Mouse (Mus musculus) kidney, postnatal 4 days (tissue): ENCODE data around the gene Zfp784.
"Not testable (repeated sequence)": the region's sequence is repeated elsewhere in the genome, so short reads cannot be mapped to it uniquely, and the experiment has no call there.

Experiments used
- DNase-seq, 2 experiments: peaks; one replicate each; pipeline ENCODE4 v3.0.0; 2021; ENCODE audit warnings: mixed read lengths in 2 of 2

Zfp784 gene

DNA sequence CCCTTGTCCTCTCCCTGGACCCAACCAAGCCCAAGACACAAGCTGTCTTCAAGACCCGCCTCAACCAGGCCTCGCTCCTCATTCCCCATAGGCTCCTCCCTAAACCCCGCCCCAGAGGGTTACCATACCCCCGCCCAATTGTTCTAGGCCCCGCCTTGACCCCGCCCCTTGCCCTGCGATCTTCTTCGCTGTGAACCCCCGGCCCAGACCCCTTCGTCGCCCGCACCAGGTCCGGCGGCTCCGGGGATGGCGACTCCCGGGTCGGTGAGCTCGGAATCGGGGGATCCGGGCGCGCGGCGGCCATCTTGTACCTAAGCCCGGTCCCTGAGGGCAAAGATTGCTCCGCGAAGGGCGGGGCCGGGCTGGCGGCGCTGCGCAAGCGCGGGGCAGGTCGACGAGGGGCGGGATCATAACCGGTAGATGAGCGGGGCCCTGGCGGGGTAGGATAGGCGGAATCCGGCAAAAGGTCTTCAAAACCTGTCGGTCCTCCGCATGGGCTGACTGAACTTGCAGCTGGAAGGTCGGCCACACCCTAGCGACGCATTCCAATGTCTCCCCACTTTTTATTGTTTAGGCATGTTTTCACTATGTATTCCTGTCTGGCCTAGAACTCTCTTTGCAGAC, at the start of gene Zfp784:
Gene Zfp784, minus strand, starts transcription at position 338 of the 624 bp plus-strand sequence.
- peak; percentile 94 to 97 for DNase-seq

DNA sequence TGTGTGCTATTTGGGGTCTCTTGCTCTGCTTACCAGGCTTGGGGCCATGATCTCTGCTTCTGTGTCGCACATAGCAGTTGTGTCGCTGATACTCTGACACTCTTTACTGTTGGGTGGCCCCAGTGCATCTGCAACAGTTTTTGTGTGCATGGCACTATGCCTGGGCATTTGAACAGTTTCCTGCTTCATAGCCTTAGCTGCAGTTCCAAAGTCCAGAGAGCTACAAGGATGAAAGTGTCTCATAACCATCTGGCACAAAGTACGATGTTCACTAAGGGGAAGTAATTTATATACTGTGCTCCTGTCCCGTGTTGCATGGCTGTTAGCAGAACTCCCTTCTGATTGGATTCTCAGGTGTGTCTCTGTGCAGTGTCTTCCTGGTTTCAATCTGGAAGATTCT, 49.6 kb upstream of the Zfp784 start:
- no peak for DNase-seq

DNA sequence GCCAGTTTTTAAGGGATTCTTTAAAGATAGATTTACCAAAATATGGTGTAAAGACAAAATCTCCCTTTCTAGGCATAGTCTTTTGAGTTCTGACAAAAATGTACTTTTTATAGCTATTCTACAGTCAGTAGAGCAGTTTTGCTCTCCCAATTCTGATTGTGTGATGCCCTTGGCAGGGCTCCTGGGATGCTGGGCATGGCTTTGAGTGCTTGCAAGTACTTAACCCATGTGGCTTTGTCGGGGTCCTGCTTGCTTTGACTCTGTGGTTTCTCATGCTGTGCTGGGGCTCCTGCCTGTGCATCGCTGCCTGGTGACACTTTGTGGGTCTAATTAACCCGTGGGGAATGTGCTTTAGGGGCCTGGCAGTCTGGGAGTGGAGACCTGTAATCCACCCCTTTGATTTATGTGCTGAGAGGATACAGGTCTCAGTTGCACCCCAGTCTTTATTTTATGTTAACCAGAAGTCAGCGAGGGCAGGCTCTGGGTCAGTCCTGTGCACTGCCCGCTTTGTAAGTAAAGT, 48.7 kb upstream of the Zfp784 start:
- DNase-seq: peak; percentile 21 to 24

- no peak for DNase-seq
Measured at GRCm38 (mm10) chr7:5085512-5085911, 47.3 kb upstream of the Zfp784 start.

DNA sequence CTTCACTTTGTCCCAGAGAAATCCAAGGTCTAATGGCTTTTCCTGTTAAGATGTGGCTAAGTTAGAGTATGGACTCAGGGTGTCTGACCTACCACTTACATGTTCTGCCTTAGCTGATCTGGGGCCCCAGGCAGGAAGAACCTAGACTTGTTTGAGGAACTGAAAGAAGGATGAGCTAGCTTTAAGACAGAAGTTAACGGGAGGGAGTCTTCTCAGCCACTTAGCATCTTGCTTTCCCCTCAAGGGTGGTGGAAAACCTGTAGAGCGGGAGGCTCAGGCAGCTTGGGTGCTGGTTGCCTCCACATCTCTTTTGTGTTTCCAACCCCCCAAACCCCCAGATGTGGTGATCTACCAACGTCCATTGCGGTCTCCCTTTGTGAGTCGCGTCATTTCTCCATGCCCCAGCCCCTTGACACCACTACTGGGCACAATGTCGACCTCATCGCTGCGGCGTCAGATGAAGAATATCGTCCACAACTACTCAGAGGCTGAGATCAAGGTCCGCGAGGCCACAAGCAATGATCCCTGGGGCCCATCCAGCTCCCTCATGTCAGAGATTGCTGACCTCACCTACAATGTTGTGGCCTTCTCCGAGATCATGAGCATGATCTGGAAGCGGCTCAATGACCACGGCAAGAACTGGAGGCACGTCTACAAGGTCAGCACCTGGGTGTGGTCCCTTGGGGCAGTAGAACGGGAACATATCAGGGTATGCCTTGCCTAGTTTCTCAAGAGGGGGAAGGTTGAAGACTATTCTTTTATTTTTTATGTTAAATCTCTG, 45.3 kb upstream of the Zfp784 start:
- no peak for DNase-seq

DNA sequence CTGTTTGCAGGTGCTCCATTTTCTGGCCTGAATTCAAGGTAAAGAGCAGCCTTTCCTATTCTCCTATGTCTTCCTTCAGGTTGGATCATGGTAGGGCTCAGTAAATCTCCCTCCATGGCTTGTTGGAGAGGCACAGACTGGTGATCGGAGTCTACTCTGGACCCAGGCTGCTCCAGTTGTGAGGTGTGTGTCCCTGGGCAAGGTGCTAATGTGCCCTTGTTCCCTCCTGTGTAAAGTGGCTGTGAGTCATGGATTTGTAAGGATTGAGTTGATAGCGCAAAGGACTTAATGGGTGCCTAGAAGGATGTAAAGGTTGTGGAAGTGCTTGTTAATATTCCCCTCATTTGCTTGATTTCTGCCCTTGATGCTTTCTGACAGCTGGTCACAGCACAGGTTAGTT, 43.7 kb upstream of the Zfp784 start:
- no peak for DNase-seq

- no peak for DNase-seq
Measured at GRCm38 (mm10) chr7:5081241-5081640, 43.0 kb upstream of the Zfp784 start.

DNA sequence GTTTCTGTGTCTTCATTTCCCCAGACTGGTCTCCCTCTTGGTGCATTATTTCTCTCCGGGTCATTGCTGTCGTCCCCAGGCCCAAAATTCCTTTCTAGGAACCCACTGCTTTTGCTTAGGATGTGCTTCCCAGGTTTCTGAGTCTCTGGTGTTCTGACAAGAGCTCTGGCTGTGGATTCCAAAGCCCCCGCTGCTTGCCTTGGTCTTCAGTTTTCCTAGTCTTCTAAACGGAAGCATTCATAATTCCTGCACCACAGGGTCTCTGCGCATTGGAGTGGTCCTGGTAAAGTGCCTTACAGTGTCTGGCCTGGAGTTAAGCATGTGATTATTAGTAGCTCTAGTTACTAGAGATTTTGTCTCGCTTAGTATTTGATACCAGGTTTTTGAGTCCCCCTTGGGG, 42.6 kb upstream of the Zfp784 start:
- DNase-seq: peak in 1 of 2 experiments; percentile 19

- peak; percentile 98 for DNase-seq
Measured at GRCm38 (mm10) chr7:5080010-5080751, 41.9 kb upstream of the Zfp784 start, which contains the start of gene Epn1. Epn1 (plus strand) TSS chr7:5080235.

GRCm38 (mm10) chr7:5079365-5080009, 41.2 kb upstream of the Zfp784 start:
- not testable (repeated sequence) for DNase-seq

DNA sequence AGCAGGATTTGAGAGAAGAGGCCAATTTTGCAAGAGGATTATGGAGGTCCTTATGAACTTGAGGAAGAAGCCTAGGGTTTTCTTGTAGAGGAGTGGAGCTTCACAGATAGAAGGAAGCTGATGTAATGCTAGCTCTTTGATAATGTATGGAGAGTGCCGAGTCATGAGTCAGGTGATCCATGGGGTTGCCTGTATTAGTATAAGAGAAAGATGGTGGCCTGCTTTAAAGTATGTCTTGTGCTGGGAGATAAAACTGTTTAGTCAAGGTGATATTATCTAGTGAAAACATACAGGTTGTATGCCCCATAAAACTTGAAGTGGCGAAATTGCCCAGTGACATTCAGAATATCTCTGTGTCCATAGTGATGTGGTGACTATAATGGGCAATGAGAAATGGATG, 38.7 kb upstream of the Zfp784 start:
- no peak for DNase-seq

DNA sequence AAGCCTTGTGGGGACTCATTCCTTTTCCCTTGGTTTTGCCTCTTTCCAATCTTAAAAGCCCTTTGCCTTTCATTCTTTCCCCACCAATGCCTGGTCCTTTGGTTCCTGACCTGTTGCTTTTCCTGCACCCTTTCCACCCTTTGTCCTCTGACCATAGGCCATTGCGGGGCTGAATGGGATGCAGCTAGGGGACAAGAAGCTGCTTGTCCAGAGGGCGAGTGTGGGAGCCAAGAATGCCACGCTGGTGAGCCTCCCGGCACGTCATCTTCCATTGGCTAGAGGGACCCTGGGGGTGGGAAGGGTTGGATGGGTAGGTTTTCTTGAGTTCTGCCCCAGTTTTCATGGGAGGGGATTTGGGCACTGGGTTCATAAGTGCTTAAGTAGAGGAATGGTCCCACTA, 36.7 kb upstream of the Zfp784 start:
- no peak for DNase-seq

- no peak for DNase-seq
Measured at GRCm38 (mm10) chr7:5073586-5073985, 35.3 kb upstream of the Zfp784 start.

DNA sequence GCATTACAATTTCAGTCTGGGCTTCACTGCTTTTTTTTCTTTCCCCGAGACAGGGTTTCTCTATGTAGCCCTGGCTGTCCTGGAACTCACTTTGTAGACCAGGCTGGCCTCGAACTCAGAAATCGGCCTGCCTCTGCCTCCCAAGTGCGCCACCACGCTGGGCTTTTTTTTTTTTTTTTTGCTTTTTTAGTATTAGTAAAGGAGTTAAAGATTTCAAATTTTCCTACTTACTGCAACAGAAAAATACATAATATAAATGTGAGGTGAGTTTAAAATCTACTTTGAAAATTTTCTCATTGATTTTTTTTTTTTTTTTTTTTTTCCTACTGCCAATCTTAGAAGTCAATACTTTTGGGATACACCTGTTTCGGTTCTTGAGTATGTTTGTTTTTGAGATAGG, 26.6 kb upstream of the Zfp784 start:
- DNase-seq: no peak

DNA sequence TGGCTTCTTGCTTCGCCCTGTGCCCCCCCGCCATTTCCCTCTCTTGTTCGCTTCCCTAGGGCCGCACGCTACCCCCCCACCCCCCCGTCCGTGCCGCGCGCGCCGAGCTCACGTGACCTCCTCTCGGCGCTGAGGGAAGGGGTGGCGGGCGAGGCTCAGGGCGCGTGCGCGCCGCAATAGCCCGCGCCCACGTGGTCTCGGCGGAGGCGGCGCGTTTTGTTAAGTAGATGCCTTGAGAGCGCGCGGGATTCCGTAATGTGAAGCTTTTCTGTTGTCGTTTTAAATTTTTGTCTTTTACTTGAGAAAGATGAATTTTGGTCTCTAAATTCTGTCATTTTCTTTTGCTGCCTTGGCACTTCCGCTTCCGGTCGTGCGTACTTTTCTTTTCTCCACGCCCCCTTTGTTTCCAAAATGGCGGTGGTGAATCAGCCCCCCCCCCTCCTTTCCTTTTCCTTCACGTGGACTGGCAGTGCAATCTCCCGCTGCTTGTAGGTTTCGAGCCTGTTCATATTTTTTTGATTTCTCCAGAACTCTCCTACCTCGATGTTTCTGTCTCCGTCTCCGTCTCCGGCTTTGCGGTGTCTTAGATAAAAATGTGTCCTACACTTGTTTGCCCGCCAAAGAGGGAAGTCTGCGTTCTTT, 24.2 kb upstream of the Zfp784 start:
- DNase-seq: peak; percentile 73 to 85

DNA sequence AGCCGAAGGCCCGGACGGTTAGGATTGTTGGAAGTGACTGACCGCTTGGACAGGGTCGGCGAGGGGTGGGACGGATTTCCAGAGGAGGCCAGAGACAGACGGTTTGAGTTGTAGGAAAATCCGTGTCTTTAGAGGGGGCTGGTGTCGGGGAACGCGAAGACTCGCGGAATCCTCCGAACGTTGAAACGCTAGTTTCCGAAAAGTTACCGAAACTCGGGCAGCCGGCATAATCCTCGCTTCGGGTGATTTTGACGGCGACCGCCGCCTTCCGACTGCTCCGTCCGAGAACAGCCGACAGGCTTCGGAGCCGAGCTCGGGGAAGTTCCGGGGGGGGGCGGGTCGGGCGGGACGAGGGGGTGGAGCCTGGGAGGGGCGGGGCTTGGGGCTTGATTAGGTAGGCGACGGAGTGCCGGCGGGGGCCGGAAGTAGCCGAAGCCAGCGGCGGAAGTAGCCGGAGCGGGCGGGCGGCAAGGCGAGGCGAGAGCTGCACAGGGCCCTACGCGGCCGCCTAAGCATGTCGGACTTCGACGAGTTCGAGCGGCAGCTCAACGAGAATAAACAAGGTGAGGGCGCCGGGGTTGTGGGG, 23.6 kb upstream of the Zfp784 start, which contains the start of gene U2af2:
Gene U2af2, plus strand, starts transcription at position 370 of the 586 bp plus-strand sequence.
- DNase-seq: peak; percentile 98

- DNase-seq: peak; percentile 99
Measured at GRCm38 (mm10) chr7:5060944-5061773, 22.9 kb upstream of the Zfp784 start.

GRCm38 (mm10) chr7:5060239-5060731, 22.0 kb upstream of the Zfp784 start:
- peak; percentile 88 to 93 for DNase-seq

DNA sequence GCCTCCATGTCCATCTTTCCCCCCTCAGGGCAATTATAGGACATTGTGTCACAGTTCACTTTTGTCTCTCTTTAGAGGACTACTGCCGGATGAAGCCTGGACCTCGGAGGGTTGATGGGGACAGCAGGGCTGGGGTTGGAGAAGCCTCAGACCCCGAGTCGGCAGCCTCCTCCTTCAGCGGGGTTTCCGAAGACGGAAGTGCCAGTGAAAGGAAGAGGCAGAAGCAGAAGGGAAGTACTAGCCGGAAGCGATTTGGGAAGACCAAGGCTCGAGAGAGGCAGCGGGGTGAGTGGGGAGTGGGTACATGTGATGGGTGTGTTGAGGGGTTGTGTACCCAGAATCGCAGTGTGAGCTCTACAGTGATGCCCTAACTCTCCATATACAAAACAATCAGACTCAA, 21.2 kb upstream of the Zfp784 start:
- no peak for DNase-seq

DNA sequence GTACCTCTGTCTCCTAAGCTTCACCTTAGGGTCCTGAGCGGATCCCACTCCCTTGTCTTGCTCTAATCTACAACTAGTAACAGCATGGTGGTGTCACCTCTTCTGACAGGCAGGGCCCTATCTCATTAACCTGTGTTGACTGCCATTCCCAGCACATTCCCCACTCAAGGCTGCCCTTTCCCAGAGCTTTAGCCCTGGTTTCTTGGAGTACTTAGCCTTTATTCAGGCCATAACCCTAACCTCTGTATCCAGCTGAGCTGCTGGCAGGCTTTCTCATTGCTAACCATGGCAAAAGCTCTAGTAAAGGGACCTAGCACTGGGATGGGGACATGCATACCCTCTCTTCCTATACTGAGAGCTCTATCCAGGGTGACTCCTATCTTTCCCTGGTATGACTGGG, 20.4 kb upstream of the Zfp784 start:
- DNase-seq: no peak

DNA sequence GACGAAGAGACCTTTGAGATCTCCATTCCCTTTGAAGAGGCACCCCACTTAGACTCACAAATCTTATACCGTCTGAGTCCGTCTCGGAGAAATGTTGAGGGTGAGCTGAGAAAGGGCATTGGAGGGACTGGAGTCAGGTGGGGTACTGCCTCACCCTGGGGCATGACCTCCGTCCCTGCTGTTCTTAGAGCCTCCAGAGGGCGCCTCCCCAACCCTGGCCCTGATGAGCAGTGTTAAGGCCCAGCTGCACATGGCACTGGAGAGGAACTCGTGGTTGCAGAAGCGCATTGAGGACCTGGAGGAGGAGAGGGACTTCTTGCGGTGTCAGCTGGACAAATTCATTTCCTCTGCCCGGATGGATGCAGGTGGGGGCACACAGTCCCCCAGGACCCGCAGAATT, 19.6 kb upstream of the Zfp784 start:
- DNase-seq: peak; percentile 26 to 45
